Mouse (Mus musculus) olfactory bulb, adult 2 months (tissue): Measurements from ENCODE around the gene Chst5.

Experiments used
- CTCF ChIP-seq: fragments of 200-500 bp; IDR thresholded peaks from 2 replicates; pipeline ENCODE4 v1.5.1; 2012; ENCODE audit warnings: low read depth, mild to moderate bottlenecking, low read length, moderate library complexity; ENCODE audit not compliant: insufficient read depth
- POLR2A ChIP-seq: fragments of 200-500 bp; IDR thresholded peaks from 2 replicates; pipeline ENCODE4 v1.6.1; 2012; ENCODE audit warnings: mild to moderate bottlenecking, low read depth, low read length, moderate library complexity; ENCODE audit not compliant: insufficient read depth

DNA sequence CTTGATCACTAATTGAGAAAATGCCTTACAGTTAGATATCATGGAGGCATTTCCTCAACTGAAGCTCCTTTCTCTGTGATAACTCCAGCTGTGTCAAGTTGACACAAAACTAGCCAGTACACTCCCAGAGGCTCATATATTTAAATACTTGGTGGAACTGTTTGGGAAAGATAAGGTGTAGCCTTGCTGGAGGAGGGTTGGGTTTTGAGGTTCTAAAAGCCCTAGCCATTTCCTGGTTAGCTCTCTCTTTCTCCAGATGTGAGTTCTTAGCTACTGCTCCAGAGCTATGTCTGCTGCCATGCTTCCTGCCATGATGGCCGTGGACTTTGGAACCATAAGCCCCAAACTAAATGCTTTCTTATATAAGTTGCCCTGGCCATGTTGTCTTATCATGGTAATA, 22.8 kb downstream of the Chst5 start:
- TF ChIP-seq POLR2A = no peak
- no peak for TF ChIP-seq CTCF
